Mouse (Mus musculus) midbrain, embryonic 14.5 days (tissue): ENCODE measurements around the gene Jpt2. TPM values are rescaled to one million over a fixed set of nuclear protein-coding genes. Genes with fewer than 3 reads are reported as not detected.

Experiments used
- ATAC-seq: fragments of 200-750 bp; cut with Nextera tagmentation; 2 replicates; pipeline ENCODE4 v1.8.0; 2017; ENCODE audit warnings: moderate number of reproducible peaks, moderate library complexity; ENCODE audit not compliant: low FRiP score, low TSS enrichment
- DNase-seq: peaks from one replicate; pipeline ENCODE4 v3.0.0-alpha.2; 2015
- H3K27ac ChIP-seq: fragments of 300-500 bp; sonication (generic); replicated peaks from 2 replicates; pipeline ENCODE4 v1.5.1; 2014; ENCODE audit warnings: mild to moderate bottlenecking, low read depth, low read length, moderate library complexity
- H3K27me3 ChIP-seq: fragments of 300-500 bp; sonication (generic); 2 replicates; pipeline ENCODE4 v1.6.1; 2014; ENCODE audit warnings: low read length, control low read depth, mixed read lengths; ENCODE audit not compliant: control insufficient read depth, insufficient read depth
- H3K36me3 ChIP-seq: fragments of 300-500 bp; sonication (generic); 2 replicates; pipeline ENCODE4 v1.6.1; 2014; ENCODE audit warnings: low read length, control low read depth; ENCODE audit not compliant: control insufficient read depth, insufficient read depth
- H3K4me1 ChIP-seq: fragments of 300-500 bp; sonication (generic); 2 replicates; pipeline ENCODE4 v1.6.1; 2014; ENCODE audit warnings: mild to moderate bottlenecking, antibody characterized with exemption, low read length, control low read depth; ENCODE audit not compliant: control insufficient read depth, insufficient read depth
- H3K4me2 ChIP-seq: fragments of 300-500 bp; sonication (generic); 2 replicates; pipeline ENCODE4 v1.6.1; 2014; ENCODE audit warnings: mild to moderate bottlenecking, low read length, moderate library complexity
- H3K4me3 ChIP-seq: fragments of 300-500 bp; sonication (generic); replicated peaks from 2 replicates; pipeline ENCODE4 v1.5.1; 2014; ENCODE audit warnings: low read depth, low read length
- H3K9ac ChIP-seq: fragments of 300-500 bp; sonication (generic); replicated peaks from 2 replicates; pipeline ENCODE4 v1.6.1; 2014; ENCODE audit warnings: mild to moderate bottlenecking, low read length, moderate library complexity
- H3K9me3 ChIP-seq: fragments of 300-500 bp; sonication (generic); 2 replicates; pipeline ENCODE4 v1.6.1; 2016; ENCODE audit warnings: low read length, control low read depth, mixed read lengths; ENCODE audit not compliant: control insufficient read depth
- WGBS: fragments of 180-500 bp; shearing (Covaris S2); extraction: QIAGEN DNeasy Blood & Tissue Kit; methylation state at CpG from one replicate; pipeline ENCODE4 v1.1.7; 2014; 5-methylcytosine and 5-hydroxymethylcytosine counted together
- polyA plus RNA-seq: library from polyadenylated mRNA; unstranded; fragments of >200 nt; fragmentation: Nextera tagmentation; extraction: Ambion mirVana; gene quantifications from 2 replicates; pipeline ENCODE4 v1.2.1, GENCODE M21; 2014

Gene Jpt2
- polyA plus RNA-seq, 1 experiment from 2014 or later, result 66.9 TPM

GRCm38 (mm10) chr17:24894995-24895547 is 65.4 kb downstream of the Jpt2 start, which contains the start of the genes Eme2 and Mrps34:
Eme2 (minus strand) TSS chr17:24895087.
Mrps34 (plus strand) TSS chr17:24895116.
- DNase-seq (peak; percentile 94), ATAC-seq (peak; percentile 63; the same call in 1 of the 2 replicates)
- H3K4me3 ChIP-seq, result peak within 1 kb of the TSS; percentile 83
- no peaks in the 10 kb centered on the region for H3K9me3 ChIP-seq
- peaks cover 72% of the 10 kb centered on the region for H3K36me3 ChIP-seq
- H3K9ac ChIP-seq, result peak within 1 kb of the TSS; percentile 82
- peaks cover 31% of the 10 kb centered on the region for H3K4me1 ChIP-seq
- no peaks in the 10 kb centered on the region for H3K27me3 ChIP-seq
- under 1% methylated on average over 62 of the region's 62 CpGs for WGBS
- peak within 1 kb of the TSS; percentile 83 for H3K27ac ChIP-seq
- H3K4me2 ChIP-seq, result peak within 1 kb of the TSS; percentile 100

DNA sequence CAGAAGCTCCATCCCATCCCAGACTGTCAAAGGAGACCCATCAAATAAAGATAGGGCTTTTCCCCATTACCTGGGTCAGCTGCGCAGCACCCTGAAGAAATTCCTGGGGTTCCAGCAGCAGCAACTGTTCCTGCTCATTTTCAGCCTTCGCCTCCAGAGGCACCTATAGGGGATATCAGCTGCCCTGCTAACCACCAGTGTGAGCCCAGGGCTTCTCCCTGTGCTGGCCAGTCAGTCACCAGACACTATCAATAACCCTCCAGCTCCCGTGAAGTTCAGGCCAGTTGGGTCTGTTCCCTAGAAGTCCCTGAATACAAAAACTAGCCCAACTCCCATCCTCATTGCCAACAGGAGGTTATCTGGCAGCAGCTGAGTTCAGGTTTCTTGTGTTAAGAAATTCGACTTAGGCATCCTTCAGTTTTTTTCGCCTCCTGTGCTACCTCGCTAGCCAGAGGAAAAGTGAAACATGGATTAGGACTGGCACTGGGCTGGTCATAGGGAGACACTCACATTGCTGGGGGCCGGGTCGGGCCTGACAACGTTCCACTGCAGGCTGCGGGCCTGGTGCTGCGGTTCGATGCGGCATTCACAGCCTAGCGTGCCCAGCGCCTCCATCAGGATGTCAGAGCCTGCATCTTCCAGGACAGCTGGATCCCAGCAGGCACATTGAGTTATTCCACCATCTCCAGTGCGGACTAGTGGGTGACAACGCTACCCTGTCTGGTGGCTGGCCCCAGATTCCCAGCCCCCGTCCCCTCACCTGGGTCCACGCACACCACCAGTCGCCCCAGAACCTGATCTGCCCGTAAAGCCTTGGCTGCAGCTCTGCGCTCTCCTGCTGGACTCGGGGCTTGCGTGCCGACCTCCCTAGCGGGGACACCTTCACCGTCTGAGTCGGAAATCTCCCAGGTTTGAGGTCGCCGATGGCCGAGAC is 66.2 kb downstream of the Jpt2 start:
- Histone ChIP-seq H3K27ac (peak overlapping the region; percentile 83), H3K4me2 (peak overlapping the region; percentile 100), H3K9ac (peak overlapping the region; percentile 82), H3K9me3 (no peaks in the 10 kb centered on the region), H3K36me3 (peaks cover 71% of the 10 kb centered on the region), H3K4me3 (peak overlapping the region; percentile 83), H3K27me3 (no peaks in the 10 kb centered on the region), H3K4me1 (peaks cover 31% of the 10 kb centered on the region)
- peak; percentile 37 for DNase-seq
- no peak; the same call in 1 of the 2 replicates for ATAC-seq
- 11% methylated on average over 31 of the region's 31 CpGs for WGBS

DNA sequence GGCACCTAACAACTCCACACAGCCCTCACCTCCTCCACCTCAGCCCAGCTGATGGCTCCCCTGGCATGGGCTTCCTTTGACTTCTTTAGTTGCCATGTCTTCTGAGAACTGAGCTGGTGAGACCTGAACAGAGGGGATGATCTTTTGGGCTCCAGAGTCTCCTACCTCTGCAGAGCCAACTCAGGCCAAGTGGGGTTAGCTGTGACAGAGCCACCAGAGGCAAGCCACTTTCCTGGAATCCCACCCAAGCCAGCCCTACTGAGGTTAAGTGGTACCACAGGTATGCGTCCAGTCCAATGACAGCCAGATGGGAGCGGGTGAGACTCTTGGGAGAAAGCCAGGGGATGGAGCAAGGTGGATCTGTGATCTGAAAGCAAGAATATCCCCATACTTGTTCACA is 67.2 kb downstream of the Jpt2 start:
- Histone ChIP-seq H3K4me1 (peaks cover 31% of the 10 kb centered on the region), H3K4me3 (0 out of 2 replicates have a peak overlapping the region, but pooled peaks have one; percentile 2), H3K9me3 (no peaks in the 10 kb centered on the region), H3K27me3 (no peaks in the 10 kb centered on the region), H3K9ac (no peak overlapping the region), H3K27ac (no peak overlapping the region), H3K4me2 (no peak overlapping the region), H3K36me3 (peaks cover 70% of the 10 kb centered on the region)
- no peak for DNase-seq
- ATAC-seq, result no peak
- 96% methylated on average over 2 of the region's 2 CpGs for WGBS

GRCm38 (mm10) chr17:24892785-24893184 is 67.7 kb downstream of the Jpt2 start:
- Histone ChIP-seq H3K4me2 (no peak overlapping the region), H3K36me3 (peaks cover 65% of the 10 kb centered on the region), H3K9me3 (no peaks in the 10 kb centered on the region), H3K9ac (no peak overlapping the region), H3K27ac (no peak overlapping the region), H3K4me3 (no peak overlapping the region), H3K27me3 (no peaks in the 10 kb centered on the region), H3K4me1 (peaks cover 34% of the 10 kb centered on the region)
- ATAC-seq, result no peak
- DNase-seq, result no peak
- WGBS, result 88% methylated on average over 12 of the region's 12 CpGs

DNA sequence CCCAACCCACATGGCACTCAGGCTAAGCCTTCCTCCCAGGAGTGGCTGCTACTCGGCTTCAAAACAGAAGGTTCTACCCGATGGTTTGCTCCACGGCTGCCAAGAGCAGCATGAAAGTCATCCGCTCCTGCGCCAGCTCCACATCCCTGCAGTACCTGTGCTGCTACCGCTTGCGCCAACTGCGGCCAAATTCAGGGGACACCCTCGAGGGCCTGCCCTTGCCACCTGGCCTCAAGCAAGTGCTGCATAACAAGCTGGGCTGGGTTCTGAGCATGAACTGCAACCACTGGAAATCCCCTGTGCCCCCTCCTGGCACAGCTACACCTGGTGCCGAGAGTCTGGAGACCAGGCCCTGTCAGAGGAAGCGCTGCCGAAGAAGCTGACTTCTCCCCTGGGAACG is 69.2 kb downstream of the Jpt2 start:
- ATAC-seq (no peak), DNase-seq (no peak)
- Histone ChIP-seq H3K9me3 (no peaks in the 10 kb centered on the region), H3K36me3 (peaks cover 57% of the 10 kb centered on the region), H3K9ac (no peak overlapping the region), H3K4me3 (no peak overlapping the region), H3K27ac (no peak overlapping the region), H3K27me3 (no peaks in the 10 kb centered on the region), H3K4me1 (peaks cover 29% of the 10 kb centered on the region), H3K4me2 (no peak overlapping the region)
- WGBS, result 89% methylated on average over 13 of the region's 13 CpGs

DNA sequence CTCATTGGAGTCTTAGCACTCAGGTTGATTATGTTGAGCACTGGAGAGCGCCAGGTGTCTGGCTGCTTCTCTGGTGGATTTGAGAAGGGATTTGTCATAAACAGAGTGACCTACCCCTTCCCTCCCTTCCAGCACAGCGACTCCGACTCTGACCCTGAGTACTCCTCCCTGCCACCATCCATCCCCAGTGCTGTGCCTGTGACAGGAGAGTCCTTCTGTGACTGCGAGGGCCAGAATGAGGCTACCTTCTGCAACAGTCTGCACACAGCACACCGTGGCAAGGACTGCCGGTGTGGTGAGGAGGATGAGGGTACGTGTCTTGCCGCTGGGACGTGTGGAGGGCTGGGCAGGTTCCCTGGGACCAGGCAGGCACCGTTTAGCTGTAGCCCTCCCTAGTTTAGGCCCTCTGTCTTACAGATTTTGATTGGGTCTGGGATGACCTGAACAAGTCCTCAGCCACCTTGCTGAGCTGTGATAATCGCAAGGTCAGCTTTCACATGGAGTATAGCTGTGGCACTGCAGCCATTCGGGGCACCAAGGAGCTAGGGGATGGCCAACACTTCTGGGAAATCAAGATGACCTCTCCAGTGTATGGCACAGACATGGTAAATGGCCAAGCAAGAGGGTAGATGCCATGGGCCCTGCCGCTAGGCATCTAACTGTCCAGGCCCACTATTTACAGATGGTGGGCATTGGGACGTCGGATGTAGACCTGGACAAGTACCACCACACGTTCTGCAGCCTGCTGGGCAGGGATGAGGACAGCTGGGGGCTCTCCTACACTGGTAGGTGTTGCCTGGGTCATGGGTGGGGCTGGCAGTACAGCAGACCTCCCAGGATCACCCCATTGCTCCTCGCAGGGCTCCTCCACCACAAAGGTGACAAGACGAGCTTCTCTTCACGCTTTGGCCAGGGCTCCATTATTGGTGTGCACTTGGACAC is 70.1 kb downstream of the Jpt2 start:
- Histone ChIP-seq H3K36me3 (peaks cover 57% of the 10 kb centered on the region), H3K4me3 (no peak overlapping the region), H3K27ac (no peak overlapping the region), H3K4me1 (peaks cover 24% of the 10 kb centered on the region), H3K27me3 (no peaks in the 10 kb centered on the region), H3K4me2 (no peak overlapping the region), H3K9me3 (no peaks in the 10 kb centered on the region), H3K9ac (no peak overlapping the region)
- no peak for DNase-seq
- WGBS, result 87% methylated on average over 19 of the region's 19 CpGs
- ATAC-seq, result no peak

GRCm38 (mm10) chr17:24888862-24889261 is 71.6 kb downstream of the Jpt2 start:
- peaks cover 20% of the 10 kb centered on the region for H3K4me1 ChIP-seq
- ATAC-seq (no peak), DNase-seq (no peak)
- H3K9ac ChIP-seq, result no peak overlapping the region
- H3K4me3 ChIP-seq, result no peak overlapping the region
- H3K9me3 ChIP-seq, result no peaks in the 10 kb centered on the region
- no peak overlapping the region for H3K27ac ChIP-seq
- H3K36me3 ChIP-seq, result peaks cover 57% of the 10 kb centered on the region
- 92% methylated on average over 3 of the region's 3 CpGs for WGBS
- H3K27me3 ChIP-seq, result no peaks in the 10 kb centered on the region
- no peak overlapping the region for H3K4me2 ChIP-seq
